Mouse (Mus musculus) cortical plate, adult 2 months (tissue): ENCODE data around the gene Id1.

Experiments
- CTCF ChIP-seq: fragments of 200-500 bp; IDR thresholded peaks from 2 replicates; pipeline ENCODE4 v1.5.1; 2011; ENCODE audit warnings: mild to moderate bottlenecking, control low read depth, low read length; ENCODE audit not compliant: insufficient read depth; ENCODE audit errors: extremely low read depth
- POLR2A ChIP-seq: fragments of 200-500 bp; IDR thresholded peaks from 2 replicates; pipeline ENCODE4 v1.6.1; 2011; ENCODE audit warnings: mild to moderate bottlenecking, low read length, control low read depth; ENCODE audit not compliant: insufficient read depth; ENCODE audit errors: extremely low read depth

- TF ChIP-seq POLR2A, result no peak
- no peak for TF ChIP-seq CTCF
These were observed 46.6 kb downstream of the Id1 start for GRCm38 (mm10) chr2:152782656-152783055.
